Mouse (Mus musculus) bone marrow macrophage, adult 2 months (primary cell): ENCODE measurements around the gene Efcc1. TPM values are rescaled to one million over a fixed set of nuclear protein-coding genes. Genes with fewer than 3 reads are reported as not detected.

ENCODE experiments used
- H3K27ac ChIP-seq: 2 replicates; pipeline ENCODE4 v1.5.1; 2012; ENCODE audit warnings: low read depth, low read length; ENCODE audit not compliant: insufficient read depth
- H3K4me1 ChIP-seq: 2 replicates; pipeline ENCODE4 v1.6.1; 2012; ENCODE audit warnings: low read length; ENCODE audit not compliant: control insufficient read depth, insufficient read depth
- H3K4me3 ChIP-seq: 2 replicates; pipeline ENCODE4 v1.5.1; 2012; ENCODE audit warnings: mild to moderate bottlenecking, low read length, moderate library complexity; ENCODE audit not compliant: insufficient read depth
- CTCF ChIP-seq: IDR thresholded peaks from 2 replicates; pipeline ENCODE4 v1.5.1; 2012; ENCODE audit warnings: low read depth, mild to moderate bottlenecking, low read length, moderate library complexity
- POLR2A ChIP-seq: IDR thresholded peaks from 2 replicates; pipeline ENCODE4 v1.6.1; 2012; ENCODE audit warnings: mild to moderate bottlenecking, low read depth, low read length, borderline replicate concordance
- polyA plus RNA-seq: library from polyadenylated mRNA; stranded (reverse); fragments of >200 nt; gene quantifications from 2 replicates; pipeline ENCODE4 v1.2.4, GENCODE M21; 2012; ENCODE audit not compliant: missing spikeins, insufficient read depth, insufficient read length

The Efcc1 gene
- polyA plus RNA-seq, 1 experiment = not detected

GRCm38 (mm10) chr6:87744632-87745031, 14.0 kb downstream of the Efcc1 start:
- Histone ChIP-seq H3K27ac (no peak overlapping the region), H3K4me3 (no peak overlapping the region), H3K4me1 (peaks cover 12% of the 10 kb centered on the region)
- TF ChIP-seq CTCF (no peak), POLR2A (no peak)

DNA sequence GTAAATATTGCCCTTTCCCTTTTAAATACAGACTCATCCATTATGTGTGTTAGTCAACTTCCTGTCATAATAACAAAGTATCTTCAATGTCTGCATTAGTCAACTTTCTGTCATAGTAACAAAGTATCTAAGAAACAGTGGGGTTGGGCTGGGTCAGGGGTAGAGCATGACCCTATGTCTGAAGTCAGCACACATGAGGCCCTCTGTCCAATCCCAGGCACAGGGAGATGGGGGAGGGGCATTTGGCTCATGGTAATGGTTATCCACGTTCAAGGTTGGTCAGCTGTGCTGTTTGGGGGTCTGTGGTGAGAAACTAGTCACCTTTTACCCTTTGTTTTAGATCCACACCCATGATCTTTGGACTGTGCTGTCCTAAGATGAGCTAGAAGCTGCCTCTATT, 14.6 kb downstream of the Efcc1 start:
- H3K4me3 ChIP-seq = no peak overlapping the region
- no peak overlapping the region for H3K27ac ChIP-seq
- peaks cover 12% of the 10 kb centered on the region for H3K4me1 ChIP-seq
- no peak for TF ChIP-seq CTCF
- no peak for TF ChIP-seq POLR2A

GRCm38 (mm10) chr6:87746059-87746458, 15.4 kb downstream of the Efcc1 start:
- Histone ChIP-seq H3K4me3 (no peak overlapping the region), H3K4me1 (peaks cover 12% of the 10 kb centered on the region), H3K27ac (no peak overlapping the region)
- TF ChIP-seq CTCF = no peak
- TF ChIP-seq POLR2A = no peak

- H3K27ac ChIP-seq = no peak overlapping the region
- no peak overlapping the region for H3K4me3 ChIP-seq
- H3K4me1 ChIP-seq = peaks cover 12% of the 10 kb centered on the region
- no peak for TF ChIP-seq POLR2A
- no peak for TF ChIP-seq CTCF
These were observed 16.2 kb downstream of the Efcc1 start for GRCm38 (mm10) chr6:87746849-87747248.

DNA sequence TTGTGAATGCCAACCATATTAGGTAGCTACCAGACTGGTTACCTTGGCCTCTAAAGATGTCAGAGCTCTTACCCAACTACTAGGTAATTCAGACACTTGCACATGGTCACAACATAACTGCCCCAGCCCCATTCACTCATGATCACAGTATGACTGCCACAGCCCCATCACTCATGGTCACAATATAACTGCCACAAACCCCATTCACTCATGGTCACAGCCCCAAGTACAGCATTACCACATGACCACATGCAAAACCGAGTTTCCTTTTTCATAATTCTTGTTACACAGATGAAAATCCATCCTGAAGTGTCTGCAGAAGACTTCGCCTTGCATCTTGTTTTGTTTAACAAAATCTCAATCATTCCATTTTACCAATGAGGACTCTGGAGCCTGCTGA, 17.4 kb downstream of the Efcc1 start:
- no peak overlapping the region for H3K4me3 ChIP-seq
- TF ChIP-seq CTCF (no peak), POLR2A (no peak)
- H3K4me1 ChIP-seq = peaks cover 7% of the 10 kb centered on the region
- H3K27ac ChIP-seq = no peak overlapping the region

GRCm38 (mm10) chr6:87748531-87748930, 17.9 kb downstream of the Efcc1 start:
- H3K4me1 ChIP-seq = peaks cover 7% of the 10 kb centered on the region; the same call in 1 of the 2 replicates

GRCm38 (mm10) chr6:87750184-87750910, 19.7 kb downstream of the Efcc1 start:
- H3K4me3 ChIP-seq = no peak overlapping the region
- H3K4me1 ChIP-seq = peaks cover 5% of the 10 kb centered on the region; the same call in 1 of the 2 replicates
- TF ChIP-seq POLR2A (no peak), CTCF (no peak)
- no peak overlapping the region for H3K27ac ChIP-seq

More at GRCm38 (mm10) chr6:87748531-87748930, 17.9 kb downstream of the Efcc1 start:
- Histone ChIP-seq H3K27ac (no peak overlapping the region), H3K4me3 (no peak overlapping the region)
- TF ChIP-seq CTCF (no peak), POLR2A (no peak)

DNA sequence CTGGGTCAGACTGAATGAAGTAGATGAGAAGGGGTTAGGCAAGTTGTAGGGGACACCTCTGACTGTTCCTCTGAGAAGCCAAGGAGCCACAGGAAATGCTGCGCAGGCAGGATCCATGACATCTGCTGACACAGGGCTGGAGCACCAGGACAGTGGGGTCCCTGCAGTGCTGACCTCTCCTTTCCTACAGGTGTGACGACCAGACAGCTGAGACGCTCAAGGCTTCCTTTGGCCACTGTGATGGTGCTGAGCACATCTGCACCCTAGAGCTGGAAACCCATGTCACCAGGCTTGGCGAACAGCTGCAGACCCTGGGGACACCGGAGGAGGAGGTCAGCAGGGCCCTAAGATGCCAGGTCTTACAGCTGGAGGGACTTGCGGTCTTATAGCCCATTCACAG, 20.9 kb downstream of the Efcc1 start:
- Histone ChIP-seq H3K4me1 (peaks cover 2% of the 10 kb centered on the region; the same call in 1 of the 2 replicates), H3K27ac (no peak overlapping the region), H3K4me3 (no peak overlapping the region)
- no peak for TF ChIP-seq POLR2A
- no peak for TF ChIP-seq CTCF

DNA sequence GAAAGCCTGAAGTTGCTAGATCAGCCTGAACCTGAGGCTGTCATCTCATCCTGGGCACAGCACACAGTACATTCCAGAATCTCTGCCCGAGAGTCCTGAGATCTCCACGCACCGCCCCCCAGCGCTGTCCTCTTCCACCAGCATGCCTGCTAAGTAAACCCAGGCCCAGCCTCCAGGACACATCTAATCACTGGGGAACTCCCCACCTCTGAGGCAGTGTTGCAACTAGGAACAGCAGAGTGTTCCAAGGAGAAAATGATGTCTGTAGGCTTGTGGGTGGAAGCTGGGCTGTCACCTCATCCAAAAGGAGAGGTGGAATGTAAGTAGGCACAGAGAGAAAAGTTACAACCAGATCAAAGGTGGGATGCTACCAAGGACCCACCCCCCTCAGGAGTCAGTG, 24.5 kb downstream of the Efcc1 start:
- no peaks in the 10 kb centered on the region for H3K4me1 ChIP-seq
- H3K27ac ChIP-seq = no peak overlapping the region
- no peak for TF ChIP-seq CTCF
- no peak overlapping the region for H3K4me3 ChIP-seq

- no peak for TF ChIP-seq POLR2A
- TF ChIP-seq CTCF = no peak
- H3K4me1 ChIP-seq = no peaks in the 10 kb centered on the region
- H3K4me3 ChIP-seq = no peak overlapping the region
- no peak overlapping the region for H3K27ac ChIP-seq
These were observed 26.2 kb downstream of the Efcc1 start for GRCm38 (mm10) chr6:87756896-87757295.
